Mouse (Mus musculus): ENCODE measurements around the gene Tbl1xr1. TPM values are rescaled to one million over a fixed set of nuclear protein-coding genes. Genes with fewer than 3 reads are reported as not detected.

Gene Tbl1xr1
- total and polyA plus RNA-seq, 2 experiments from 2014 or later = 7.5 to 44.9 TPM

DNA sequence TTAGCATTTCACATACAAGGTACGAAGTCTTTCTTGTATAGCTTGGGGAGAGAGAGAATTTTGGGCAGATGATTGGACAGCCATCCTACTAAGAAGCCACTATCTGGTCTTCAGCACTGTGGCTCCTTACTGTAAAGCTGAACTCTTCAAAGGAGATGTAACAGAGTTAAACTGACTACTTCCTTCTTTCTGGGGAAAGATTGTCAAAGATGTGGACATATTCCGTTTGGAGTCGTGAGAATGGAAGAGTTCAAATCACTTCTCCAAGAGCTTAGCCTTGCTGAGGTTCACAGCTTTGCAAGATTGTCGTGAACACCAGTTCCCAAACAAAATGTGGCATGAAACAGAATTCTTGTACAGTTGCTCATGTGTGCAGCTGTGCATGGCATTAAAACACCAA is 15.3 kb upstream of the Tbl1xr1 start:
- 89% methylated on average over 4 of the region's 4 CpGs for WGBS
- H3K4me1 ChIP-seq (ENCODE audit: insufficient read depth) = no peaks in the 10 kb centered on the region
- H3K9me3 ChIP-seq (ENCODE audit: low read length) = no peaks in the 10 kb centered on the region
- no peak overlapping the region for H3K4me2 ChIP-seq (ENCODE audit: low read depth)
- no peaks in the 10 kb centered on the region for H3K27me3 ChIP-seq (ENCODE audit: insufficient read depth, low read length)
- ATAC-seq = no peak
- no peak for TF ChIP-seq CTCF (IDR thresholded peaks at IDR 0.05; ENCODE audit: low read depth)
- no peak overlapping the region for H3K27ac ChIP-seq (ENCODE audit: low read depth, low read length)
- H3K9ac ChIP-seq = no peak overlapping the region
- no peak overlapping the region for H3K4me3 ChIP-seq (ENCODE audit: low read depth, low read length)
- DNase-seq = no peak
- no peaks in the 10 kb centered on the region for H3K36me3 ChIP-seq (ENCODE audit: insufficient read depth)

DNA sequence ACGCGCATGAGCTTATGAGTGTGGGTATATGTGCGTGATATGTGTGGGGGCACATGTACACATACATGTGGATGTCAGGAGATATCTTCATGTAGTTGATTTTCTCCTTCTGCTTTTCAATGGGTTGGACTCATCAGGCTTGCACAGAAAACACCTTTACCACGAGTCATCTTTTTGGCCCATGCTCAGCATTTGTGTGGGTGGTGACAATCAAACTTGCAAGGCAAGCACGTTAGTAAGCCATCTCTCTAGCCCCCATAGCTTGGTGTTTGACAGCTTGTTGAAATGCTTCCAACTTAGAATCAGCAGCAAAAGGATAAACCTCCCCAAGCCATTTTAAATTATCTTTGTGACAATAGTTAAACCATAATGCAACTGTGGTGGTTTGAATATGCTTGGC is 7.8 kb upstream of the Tbl1xr1 start:
- no peaks in the 10 kb centered on the region for H3K9me3 ChIP-seq (ENCODE audit: low read length)
- 71% methylated on average over 5 of the region's 5 CpGs for WGBS
- H3K9ac ChIP-seq = no peak overlapping the region
- H3K27ac ChIP-seq (ENCODE audit: low read depth, low read length) = no peak overlapping the region
- no peaks in the 10 kb centered on the region for H3K36me3 ChIP-seq (ENCODE audit: insufficient read depth)
- no peak overlapping the region for H3K4me2 ChIP-seq (ENCODE audit: low read depth)
- no peak for ATAC-seq
- H3K4me3 ChIP-seq (ENCODE audit: low read depth, low read length) = no peak overlapping the region
- no peaks in the 10 kb centered on the region for H3K4me1 ChIP-seq (ENCODE audit: insufficient read depth)
- DNase-seq = no peak
- TF ChIP-seq CTCF (IDR thresholded peaks at IDR 0.05; ENCODE audit: low read depth) = no peak
- no peaks in the 10 kb centered on the region for H3K27me3 ChIP-seq (ENCODE audit: insufficient read depth, low read length)

- peaks cover 16% of the 10 kb centered on the region for H3K4me1 ChIP-seq (ENCODE audit: insufficient read depth)
- no peak overlapping the region for H3K9ac ChIP-seq
- H3K36me3 ChIP-seq (ENCODE audit: insufficient read depth) = no peaks in the 10 kb centered on the region
- no peak overlapping the region for H3K27ac ChIP-seq (ENCODE audit: low read depth, low read length)
- H3K4me2 ChIP-seq (ENCODE audit: low read depth) = 0 out of 2 replicates have a peak overlapping the region, but pooled peaks have one; percentile 74
- TF ChIP-seq CTCF (IDR thresholded peaks at IDR 0.05; ENCODE audit: low read depth) = no peak
- H3K4me3 ChIP-seq (ENCODE audit: low read depth, low read length) = no peak overlapping the region
- DNase-seq (no peak), ATAC-seq (no peak)
- 79% methylated on average over 1 of the region's 1 CpGs for WGBS
- H3K27me3 ChIP-seq (ENCODE audit: insufficient read depth, low read length) = no peaks in the 10 kb centered on the region
- H3K9me3 ChIP-seq (ENCODE audit: low read length) = no peaks in the 10 kb centered on the region
These were observed 2.5 kb upstream of the Tbl1xr1 start for GRCm38 (mm10) chr3:22073916-22074315.

GRCm38 (mm10) chr3:22074591-22075294 is 1.7 kb upstream of the Tbl1xr1 start:
- Histone ChIP-seq H3K9me3 (ENCODE audit: low read length) (no peaks in the 10 kb centered on the region), H3K36me3 (ENCODE audit: insufficient read depth) (no peaks in the 10 kb centered on the region), H3K27me3 (ENCODE audit: insufficient read depth, low read length) (no peaks in the 10 kb centered on the region), H3K9ac (0 out of 2 replicates have a peak overlapping the region, but pooled peaks have one; percentile 2), H3K4me2 (ENCODE audit: low read depth) (peak overlapping the region; percentile 74), H3K4me1 (ENCODE audit: insufficient read depth) (peaks cover 16% of the 10 kb centered on the region), H3K4me3 (ENCODE audit: low read depth, low read length) (peak overlapping the region; percentile 94), H3K27ac (ENCODE audit: low read depth, low read length) (no peak overlapping the region)
- no peak for DNase-seq
- WGBS = 28% methylated on average over 11 of the region's 11 CpGs
- no peak for ATAC-seq
- no peak for TF ChIP-seq CTCF (IDR thresholded peaks at IDR 0.05; ENCODE audit: low read depth)

- TF ChIP-seq CTCF (IDR thresholded peaks at IDR 0.05; ENCODE audit: low read depth) = no peak
- under 1% methylated on average over 28 of the region's 28 CpGs for WGBS
- H3K4me2 ChIP-seq (ENCODE audit: low read depth) = peak overlapping the region; percentile 74
- peak overlapping the region; percentile 94 for H3K4me3 ChIP-seq (ENCODE audit: low read depth, low read length)
- peak; percentile 1 for ATAC-seq
- no peaks in the 10 kb centered on the region for H3K27me3 ChIP-seq (ENCODE audit: insufficient read depth, low read length)
- H3K9ac ChIP-seq = peak overlapping the region; percentile 88
- DNase-seq = no peak
- no peaks in the 10 kb centered on the region for H3K9me3 ChIP-seq (ENCODE audit: low read length)
- H3K27ac ChIP-seq (ENCODE audit: low read depth, low read length) = peak overlapping the region; percentile 99
- H3K36me3 ChIP-seq (ENCODE audit: insufficient read depth) = no peaks in the 10 kb centered on the region
- H3K4me1 ChIP-seq (ENCODE audit: insufficient read depth) = peaks cover 16% of the 10 kb centered on the region
These were observed 950 bp upstream of the Tbl1xr1 start for GRCm38 (mm10) chr3:22075517-22075886.

DNA sequence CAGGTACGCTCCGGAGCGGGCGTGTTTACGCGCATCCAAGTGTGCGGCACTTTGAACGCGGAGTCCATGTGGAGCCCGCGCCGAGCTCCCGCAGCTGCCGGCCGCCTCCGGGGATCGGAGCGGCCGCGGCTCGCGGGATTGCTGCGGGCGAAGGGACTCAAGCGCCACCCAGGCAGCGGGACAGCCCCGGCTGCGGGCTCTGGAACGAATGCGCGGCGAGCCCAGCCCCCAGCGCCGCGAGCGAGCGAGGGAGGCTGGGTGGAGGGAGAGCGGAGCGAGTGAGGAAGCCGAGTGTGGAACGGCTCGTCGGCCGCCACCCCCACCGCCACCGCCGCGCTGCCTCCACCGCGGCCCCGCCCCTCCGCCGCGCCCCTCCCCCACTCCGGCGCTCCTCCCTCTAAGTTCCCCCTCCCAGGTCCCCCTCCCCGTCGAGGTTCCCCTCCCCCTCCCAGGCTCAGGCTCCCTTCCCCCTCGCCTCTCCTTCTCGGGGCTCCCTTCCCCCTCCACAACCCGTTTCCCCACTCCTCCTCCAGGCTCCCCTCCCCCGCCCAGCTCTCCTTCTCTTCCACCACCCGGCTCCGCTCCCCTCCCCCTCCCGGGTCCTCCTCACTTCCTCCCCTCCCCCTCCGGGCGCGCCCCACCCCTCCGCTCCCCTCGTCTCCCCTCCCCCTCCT is 428 bp upstream of the Tbl1xr1 start:
- under 1% methylated on average over 53 of the region's 70 CpGs for WGBS
- H3K9me3 ChIP-seq (ENCODE audit: low read length) = no peaks in the 10 kb centered on the region
- no peak for TF ChIP-seq CTCF (IDR thresholded peaks at IDR 0.05; ENCODE audit: low read depth)
- peak overlapping the region; percentile 88 for H3K9ac ChIP-seq
- ATAC-seq (peak; percentile 90), DNase-seq (peak; percentile 95)
- H3K36me3 ChIP-seq (ENCODE audit: insufficient read depth) = no peaks in the 10 kb centered on the region
- peaks cover 16% of the 10 kb centered on the region for H3K4me1 ChIP-seq (ENCODE audit: insufficient read depth)
- no peaks in the 10 kb centered on the region for H3K27me3 ChIP-seq (ENCODE audit: insufficient read depth, low read length)
- peak overlapping the region; percentile 99 for H3K27ac ChIP-seq (ENCODE audit: low read depth, low read length)
- peak overlapping the region; percentile 74 for H3K4me2 ChIP-seq (ENCODE audit: low read depth)
- H3K4me3 ChIP-seq (ENCODE audit: low read depth, low read length) = peak overlapping the region; percentile 94

Data from forebrain, postnatal 0 days (tissue).